Mouse (Mus musculus) hindbrain, embryonic 14.5 days (tissue): ENCODE data around the gene Ablim2. TPM values are rescaled to one million over a fixed set of nuclear protein-coding genes. Genes with fewer than 3 reads are reported as not detected.
A peak's percentile ranks its signal among the peaks of the same experiment; 100 is the strongest.

Experiments
- ATAC-seq: fragments of 200-750 bp; cut with Nextera tagmentation; 2 replicates; pipeline ENCODE4 v1.8.0; 2017; ENCODE audit warnings: moderate number of reproducible peaks, mild to moderate bottlenecking, moderate TSS enrichment, moderate library complexity; ENCODE audit not compliant: low FRiP score
- DNase-seq: peaks from one replicate; pipeline ENCODE4 v3.0.0-alpha.2; 2015; ENCODE audit warnings: low spot score
- H3K27ac ChIP-seq: fragments of 300-500 bp; sonication (generic); 2 replicates; pipeline ENCODE4 v1.5.1; 2014; ENCODE audit warnings: mild to moderate bottlenecking, moderate library complexity
- H3K27me3 ChIP-seq: fragments of 300-500 bp; sonication (generic); 2 replicates; pipeline ENCODE4 v1.6.1; 2014; ENCODE audit warnings: mild to moderate bottlenecking, low read length, mixed read lengths; ENCODE audit not compliant: control insufficient read depth, insufficient read depth
- H3K36me3 ChIP-seq: fragments of 300-500 bp; sonication (generic); replicated peaks from 2 replicates; pipeline ENCODE4 v1.6.1; 2014; ENCODE audit not compliant: control insufficient read depth, insufficient read depth
- H3K4me1 ChIP-seq: fragments of 300-500 bp; sonication (generic); replicated peaks from 2 replicates; pipeline ENCODE4 v1.6.1; 2014; ENCODE audit warnings: antibody characterized with exemption, low read length, mixed read lengths; ENCODE audit not compliant: control insufficient read depth, insufficient read depth
- H3K4me2 ChIP-seq: fragments of 300-500 bp; sonication (generic); replicated peaks from 2 replicates; pipeline ENCODE4 v1.6.1; 2014; ENCODE audit warnings: mild to moderate bottlenecking, moderate library complexity
- H3K4me3 ChIP-seq: fragments of 300-500 bp; sonication (generic); replicated peaks from 2 replicates; pipeline ENCODE4 v1.5.1; 2014; ENCODE audit warnings: mild to moderate bottlenecking, low read length
- H3K9ac ChIP-seq: fragments of 300-500 bp; sonication (generic); 2 replicates; pipeline ENCODE4 v1.6.1; 2014
- H3K9me3 ChIP-seq: fragments of 300-500 bp; sonication (generic); 2 replicates; pipeline ENCODE4 v1.6.1; 2016; ENCODE audit warnings: low read length; ENCODE audit not compliant: control insufficient read depth
- WGBS: fragments of 180-500 bp; shearing (Covaris S2); extraction: QIAGEN DNeasy Blood & Tissue Kit; methylation state at CpG from one replicate; pipeline ENCODE4 v1.1.7; 2014; 5-methylcytosine and 5-hydroxymethylcytosine counted together
- polyA plus RNA-seq: library from polyadenylated mRNA; unstranded; fragments of >200 nt; fragmentation: Nextera tagmentation; extraction: Ambion mirVana; gene quantifications from 2 replicates; pipeline ENCODE4 v1.2.1, GENCODE M21; 2014

Ablim2 gene
- polyA plus RNA-seq, 1 experiment from 2014 or later: 19.9 TPM

- Histone ChIP-seq H3K9me3 (no peaks in the 10 kb centered on the region), H3K27ac (no peak overlapping the region), H3K9ac (peak overlapping the region; percentile 13; the same call in 1 of the 2 replicates), H3K36me3 (no peaks in the 10 kb centered on the region), H3K4me3 (no peak overlapping the region), H3K27me3 (no peaks in the 10 kb centered on the region), H3K4me1 (peaks cover 16% of the 10 kb centered on the region), H3K4me2 (no peak overlapping the region)
- DNase-seq: no peak
- ATAC-seq: no peak
- WGBS: 53% methylated on average over 15 of the region's 15 CpGs
These were observed 56.8 kb downstream of the Ablim2 start for GRCm38 (mm10) chr5:35814334-35814941.

DNA sequence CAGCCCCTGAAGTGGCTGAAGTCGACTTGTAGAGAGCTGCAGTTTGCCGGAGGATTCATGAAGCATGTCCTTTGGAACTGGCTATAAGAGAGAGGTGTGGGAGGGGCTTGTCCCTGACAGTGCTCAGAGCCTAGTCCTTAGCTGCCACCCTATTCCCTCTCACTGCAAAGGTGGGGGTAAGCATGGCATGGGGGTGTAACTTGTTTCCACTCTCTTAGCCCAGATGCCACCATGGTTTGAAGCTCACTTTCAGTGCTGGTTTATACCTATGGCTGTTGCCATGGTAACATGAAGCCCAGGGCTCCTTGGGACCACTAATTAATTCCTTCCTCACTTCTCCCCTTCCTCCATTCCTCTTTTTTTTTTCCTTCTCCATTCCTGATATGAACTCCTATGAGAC is 57.4 kb downstream of the Ablim2 start:
- peaks cover 16% of the 10 kb centered on the region for H3K4me1 ChIP-seq
- DNase-seq: no peak
- no peak for ATAC-seq
- no peaks in the 10 kb centered on the region for H3K9me3 ChIP-seq
- H3K9ac ChIP-seq: no peak overlapping the region
- 32% methylated on average over 2 of the region's 2 CpGs for WGBS
- H3K4me2 ChIP-seq: no peak overlapping the region
- no peaks in the 10 kb centered on the region for H3K36me3 ChIP-seq
- H3K27me3 ChIP-seq: no peaks in the 10 kb centered on the region
- no peak overlapping the region for H3K27ac ChIP-seq
- H3K4me3 ChIP-seq: no peak overlapping the region

- Histone ChIP-seq H3K27me3 (no peaks in the 10 kb centered on the region), H3K27ac (no peak overlapping the region), H3K4me1 (peaks cover 16% of the 10 kb centered on the region), H3K36me3 (no peaks in the 10 kb centered on the region), H3K9ac (no peak overlapping the region), H3K4me3 (no peak overlapping the region), H3K9me3 (no peaks in the 10 kb centered on the region), H3K4me2 (no peak overlapping the region)
- DNase-seq (no peak), ATAC-seq (no peak)
- WGBS: 74% methylated on average over 3 of the region's 5 CpGs
These were observed 59.6 kb downstream of the Ablim2 start for GRCm38 (mm10) chr5:35817266-35817665.

- H3K27ac ChIP-seq: no peak overlapping the region
- no peak overlapping the region for H3K4me3 ChIP-seq
- WGBS: 90% methylated on average over 3 of the region's 3 CpGs
- H3K4me1 ChIP-seq: peaks cover 16% of the 10 kb centered on the region
- H3K4me2 ChIP-seq: no peak overlapping the region
- H3K36me3 ChIP-seq: no peaks in the 10 kb centered on the region
- no peak overlapping the region for H3K9ac ChIP-seq
- no peaks in the 10 kb centered on the region for H3K9me3 ChIP-seq
- DNase-seq: no peak
- no peak for ATAC-seq
- H3K27me3 ChIP-seq: no peaks in the 10 kb centered on the region
These were observed 60.2 kb downstream of the Ablim2 start for GRCm38 (mm10) chr5:35817882-35818281.

DNA sequence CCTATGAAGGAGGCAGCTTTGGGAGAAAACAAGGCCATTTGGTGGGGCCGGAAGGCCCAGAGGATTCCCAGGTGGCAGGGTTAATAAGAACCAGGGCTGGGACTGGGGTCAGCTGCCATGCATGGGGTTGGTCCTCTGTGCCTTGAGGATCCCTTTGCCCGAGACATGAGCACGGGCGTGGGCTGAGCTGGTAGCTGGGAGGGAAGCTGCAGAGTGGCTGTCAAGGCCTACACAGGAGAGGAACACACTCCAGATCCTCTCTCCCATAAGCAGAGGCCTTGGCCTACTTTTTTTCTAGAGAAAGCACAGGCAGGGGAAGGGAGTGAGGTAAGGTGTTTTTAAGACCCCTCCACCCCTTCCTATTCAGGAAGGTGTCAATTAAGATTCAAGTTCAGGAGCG is 65.0 kb downstream of the Ablim2 start:
- ATAC-seq: no peak
- no peak overlapping the region for H3K4me3 ChIP-seq

DNA sequence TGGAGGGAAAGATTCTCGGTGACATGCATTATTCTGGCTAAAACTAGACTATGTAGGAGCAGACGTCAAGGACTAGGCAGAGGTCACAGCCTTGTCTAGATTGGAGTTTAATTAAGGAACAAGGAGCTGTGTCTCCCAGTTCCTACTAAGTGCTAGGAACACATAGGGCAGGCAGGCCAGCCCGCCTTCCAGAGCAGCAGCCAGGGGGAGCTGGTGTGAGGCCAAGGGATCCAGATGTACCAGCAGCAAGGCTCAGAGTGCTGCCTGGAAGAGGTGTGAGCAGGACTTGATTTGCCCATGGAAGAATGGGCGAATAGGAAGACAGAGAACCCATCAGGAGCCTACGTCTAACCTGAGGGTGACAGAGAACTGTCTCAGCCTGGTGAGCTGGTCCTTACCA is 68.8 kb downstream of the Ablim2 start:
- no peak for DNase-seq
- H3K4me3 ChIP-seq: no peak overlapping the region
- no peaks in the 10 kb centered on the region for H3K36me3 ChIP-seq
- no peaks in the 10 kb centered on the region for H3K27me3 ChIP-seq
- H3K9ac ChIP-seq: no peak overlapping the region
- H3K4me1 ChIP-seq: no peaks in the 10 kb centered on the region
- H3K27ac ChIP-seq: no peak overlapping the region
- ATAC-seq: no peak
- 69% methylated on average over 5 of the region's 5 CpGs for WGBS
- no peak overlapping the region for H3K4me2 ChIP-seq
- H3K9me3 ChIP-seq: no peaks in the 10 kb centered on the region

More for the DNA sequence above, 65.0 kb downstream of the Ablim2 start:
- H3K4me2 ChIP-seq: no peak overlapping the region
- no peaks in the 10 kb centered on the region for H3K4me1 ChIP-seq
- H3K27ac ChIP-seq: no peak overlapping the region
- H3K36me3 ChIP-seq: no peaks in the 10 kb centered on the region
- 93% methylated on average over 5 of the region's 5 CpGs for WGBS
- no peaks in the 10 kb centered on the region for H3K27me3 ChIP-seq
- no peaks in the 10 kb centered on the region for H3K9me3 ChIP-seq
- no peak overlapping the region for H3K9ac ChIP-seq
- no peak for DNase-seq

- H3K27me3 ChIP-seq: no peaks in the 10 kb centered on the region
- H3K36me3 ChIP-seq: no peaks in the 10 kb centered on the region
- DNase-seq (no peak), ATAC-seq (peak; percentile 59)
- no peaks in the 10 kb centered on the region for H3K9me3 ChIP-seq
- no peak overlapping the region for H3K4me2 ChIP-seq
- WGBS: 23% methylated on average over 14 of the region's 14 CpGs
- no peaks in the 10 kb centered on the region for H3K4me1 ChIP-seq
- H3K27ac ChIP-seq: no peak overlapping the region
- H3K9ac ChIP-seq: no peak overlapping the region
- no peak overlapping the region for H3K4me3 ChIP-seq
These were observed 69.4 kb downstream of the Ablim2 start for GRCm38 (mm10) chr5:35827075-35827474.

DNA sequence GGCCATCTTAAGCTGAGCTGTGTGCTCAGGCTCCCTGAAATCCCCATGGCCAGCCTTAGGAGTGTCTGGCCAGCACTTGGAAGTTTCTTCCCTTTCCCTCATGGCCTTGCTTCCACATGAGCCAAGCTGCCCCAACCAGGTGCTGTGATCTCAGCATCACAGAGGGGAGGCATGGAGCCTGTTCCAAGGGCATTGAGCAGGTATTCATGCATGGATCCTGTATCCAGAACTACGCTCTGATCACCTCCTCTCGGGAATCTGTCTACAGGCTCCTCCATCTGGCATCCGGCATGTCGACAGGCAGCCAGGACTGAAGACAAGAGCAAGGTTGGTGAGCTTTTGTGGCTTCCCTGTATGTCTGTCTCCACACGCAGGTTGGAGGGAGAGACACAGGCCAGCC is 70.2 kb downstream of the Ablim2 start:
- Histone ChIP-seq H3K27me3 (no peaks in the 10 kb centered on the region), H3K9ac (no peak overlapping the region), H3K36me3 (no peaks in the 10 kb centered on the region), H3K4me1 (no peaks in the 10 kb centered on the region), H3K27ac (no peak overlapping the region), H3K4me2 (no peak overlapping the region), H3K9me3 (no peaks in the 10 kb centered on the region), H3K4me3 (no peak overlapping the region)
- 82% methylated on average over 5 of the region's 5 CpGs for WGBS
- ATAC-seq (no peak), DNase-seq (no peak)

GRCm38 (mm10) chr5:35830101-35830500 is 72.4 kb downstream of the Ablim2 start:
- Histone ChIP-seq H3K36me3 (no peaks in the 10 kb centered on the region), H3K4me2 (no peak overlapping the region), H3K9ac (no peak overlapping the region), H3K9me3 (no peaks in the 10 kb centered on the region), H3K4me1 (no peaks in the 10 kb centered on the region), H3K4me3 (no peak overlapping the region), H3K27me3 (no peaks in the 10 kb centered on the region), H3K27ac (no peak overlapping the region)
- DNase-seq (no peak), ATAC-seq (no peak)
- 75% methylated on average over 3 of the region's 3 CpGs for WGBS

- Histone ChIP-seq H3K9ac (no peak overlapping the region), H3K27ac (no peak overlapping the region), H3K9me3 (no peaks in the 10 kb centered on the region), H3K4me2 (no peak overlapping the region), H3K4me1 (no peaks in the 10 kb centered on the region), H3K4me3 (no peak overlapping the region), H3K36me3 (no peaks in the 10 kb centered on the region), H3K27me3 (no peaks in the 10 kb centered on the region)
- DNase-seq (no peak), ATAC-seq (no peak)
- WGBS: 80% methylated on average over 4 of the region's 4 CpGs
These were observed 76.2 kb downstream of the Ablim2 start for GRCm38 (mm10) chr5:35833881-35834280.
